Mouse (Mus musculus) kidney, postnatal 25 days (tissue): ENCODE data around the gene Galnt15.

Source experiments
- DNase-seq, 2 experiments: peaks; one replicate each; pipeline ENCODE4 v3.0.0; 2021; ENCODE audit warnings: mixed read lengths in 2 of 2

Galnt15 gene

DNA sequence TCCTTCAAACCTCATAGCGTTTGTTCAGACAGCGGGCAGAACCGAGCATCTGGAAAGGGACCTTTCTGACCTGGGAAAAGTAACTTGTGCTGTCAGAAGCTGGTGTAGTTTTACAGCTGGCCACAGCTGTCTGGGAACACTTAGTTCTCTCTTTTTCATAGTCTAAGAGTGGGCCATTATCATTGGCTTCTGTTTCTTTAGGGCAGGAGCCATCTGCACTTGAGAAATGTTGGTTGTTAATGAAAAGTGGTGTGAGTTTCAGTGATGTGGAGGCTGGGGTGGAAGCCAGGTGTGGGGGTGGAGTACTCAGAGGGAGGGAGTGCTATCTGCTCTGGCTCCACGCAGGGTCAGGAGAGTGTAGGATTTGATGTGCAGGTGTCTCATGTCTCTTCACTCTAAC lies 62.3 kb downstream of the Galnt15 start:
- DNase-seq = no peak

DNA sequence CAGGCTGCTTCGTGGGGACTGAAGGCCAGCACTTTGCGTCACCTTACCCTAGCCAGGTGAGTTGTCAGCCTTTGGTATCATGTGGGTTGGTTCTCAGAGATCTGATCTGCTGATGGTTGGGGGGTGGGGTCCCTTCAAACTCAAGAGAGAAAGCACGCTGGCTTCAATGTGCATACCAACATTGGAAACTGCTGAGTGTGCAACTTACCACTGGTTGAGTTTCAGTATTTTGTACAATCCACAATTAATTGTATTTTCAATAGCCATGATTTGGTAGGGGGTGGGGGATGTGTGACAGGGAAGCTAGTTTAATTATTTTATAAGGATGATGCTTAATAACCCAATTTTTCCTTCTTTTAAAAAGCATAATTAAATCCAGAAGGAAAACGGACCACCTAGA lies 62.9 kb downstream of the Galnt15 start:
- DNase-seq = no peak

GRCm38 (mm10) chr14:32093018-32093417 lies 64.2 kb downstream of the Galnt15 start:
- no peak for DNase-seq

DNA sequence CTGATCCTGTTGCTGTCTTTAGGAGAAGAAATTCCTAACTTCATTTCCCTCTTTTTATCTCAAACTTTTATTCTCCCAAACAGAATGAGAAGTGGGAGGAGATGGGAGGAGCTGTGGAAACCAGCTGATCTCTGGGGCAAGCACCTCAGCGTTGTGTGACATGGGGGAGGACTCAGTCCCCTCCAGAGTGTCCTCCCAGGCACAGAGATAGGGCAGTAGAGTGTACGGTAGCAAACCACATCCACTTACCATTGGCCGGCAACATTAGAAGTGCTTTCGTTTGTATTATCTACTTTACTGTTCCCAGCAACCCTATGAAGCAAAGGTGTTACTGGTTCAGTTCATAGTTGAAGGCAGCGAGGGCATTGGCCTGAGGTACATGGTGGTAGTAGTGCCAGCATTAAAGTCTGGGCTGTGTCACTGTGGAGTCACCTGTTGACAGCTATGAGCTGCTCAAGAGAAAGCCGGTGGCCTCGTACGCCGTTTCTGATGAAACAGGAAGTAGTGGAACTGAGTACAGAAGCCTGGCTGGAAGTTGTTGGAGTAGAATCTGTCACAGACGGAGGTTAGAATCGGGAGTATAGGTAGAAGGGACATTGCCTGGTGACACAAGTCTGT lies 64.8 kb downstream of the Galnt15 start:
- no peak for DNase-seq

- no peak for DNase-seq
Observed at GRCm38 (mm10) chr14:32095646-32096045, 66.9 kb downstream of the Galnt15 start.

DNA sequence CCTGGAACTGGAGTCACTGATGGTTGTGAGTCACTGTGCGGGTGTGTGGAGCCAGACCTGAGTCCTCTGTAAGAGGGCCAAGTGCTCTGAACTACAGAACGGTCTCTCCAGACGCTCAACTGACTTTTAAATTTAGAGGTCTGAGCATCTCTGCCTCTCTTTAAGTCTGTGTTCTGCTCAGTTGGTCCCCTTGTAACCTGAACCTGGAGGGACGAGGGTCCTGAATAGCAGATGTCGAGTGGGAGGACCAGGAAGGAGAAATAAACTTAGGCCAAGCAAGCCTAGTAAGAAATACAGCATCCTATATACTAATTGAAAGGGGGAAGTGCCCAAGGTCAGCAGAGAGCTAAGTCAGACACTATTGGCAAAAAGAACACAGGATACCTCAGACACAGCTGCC lies 68.0 kb downstream of the Galnt15 start:
- DNase-seq = no peak

DNA sequence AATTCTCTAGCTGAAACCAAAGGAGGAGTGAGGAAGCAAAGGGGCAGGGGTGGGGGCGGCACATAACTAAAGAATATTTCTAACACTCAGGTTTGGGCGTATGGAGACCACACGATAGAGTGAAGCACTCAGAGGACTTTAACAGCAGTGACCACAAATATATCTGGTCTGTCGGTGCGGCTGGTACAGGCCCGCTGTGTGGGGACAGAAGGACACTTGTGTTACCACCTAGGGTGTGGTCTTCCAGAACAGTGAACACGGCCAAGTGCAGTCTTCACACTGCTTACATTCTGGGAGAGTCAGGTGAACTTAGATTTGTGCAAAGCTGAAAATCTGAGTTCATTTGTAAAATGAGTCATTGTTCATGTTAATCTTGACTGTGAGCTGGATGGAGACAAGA lies 68.9 kb downstream of the Galnt15 start:
- no peak for DNase-seq

- no peak for DNase-seq
Observed at GRCm38 (mm10) chr14:32098951-32099350, 70.2 kb downstream of the Galnt15 start.

DNA sequence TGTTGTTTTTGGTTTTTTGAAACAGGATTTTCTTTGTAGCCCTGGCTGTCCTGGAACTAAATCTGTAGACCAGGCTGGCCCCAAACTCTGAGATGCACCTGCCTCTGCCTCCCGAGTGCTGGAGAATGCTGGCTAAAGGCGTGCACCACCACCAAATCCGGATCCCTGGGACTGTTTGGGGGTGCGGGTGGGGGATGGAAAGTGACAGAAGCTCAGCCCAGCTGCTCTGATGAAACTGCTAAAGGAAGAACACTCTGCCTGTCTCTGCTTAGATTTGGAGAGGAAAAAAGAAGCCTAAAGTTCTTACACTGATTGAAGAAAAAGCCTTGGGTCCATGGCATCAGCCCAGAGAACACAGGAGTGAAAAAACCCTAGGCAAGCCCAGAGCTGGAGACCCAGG lies 74.8 kb downstream of the Galnt15 start:
- DNase-seq = no peak

DNA sequence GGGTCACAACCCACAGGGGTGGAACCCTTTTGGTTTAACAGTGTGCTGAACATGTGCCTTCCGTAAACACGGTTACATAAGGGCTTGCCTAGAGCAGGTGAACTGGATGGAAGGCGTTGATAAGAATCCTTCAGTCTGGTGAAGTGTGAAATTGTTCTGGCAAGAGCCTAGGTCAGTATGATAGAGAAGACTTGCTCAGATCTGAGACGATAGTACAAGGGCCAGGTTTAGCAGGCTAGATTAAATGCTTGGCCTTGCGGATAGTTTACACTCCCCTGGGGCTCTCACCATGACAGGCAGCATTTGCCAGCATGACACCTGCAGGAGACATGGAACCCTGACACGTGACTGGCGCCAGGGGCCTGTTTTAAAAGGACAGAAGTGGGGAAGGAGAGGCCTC lies 76.9 kb downstream of the Galnt15 start:
- peak in 1 of 2 experiments; percentile 56 for DNase-seq

DNA sequence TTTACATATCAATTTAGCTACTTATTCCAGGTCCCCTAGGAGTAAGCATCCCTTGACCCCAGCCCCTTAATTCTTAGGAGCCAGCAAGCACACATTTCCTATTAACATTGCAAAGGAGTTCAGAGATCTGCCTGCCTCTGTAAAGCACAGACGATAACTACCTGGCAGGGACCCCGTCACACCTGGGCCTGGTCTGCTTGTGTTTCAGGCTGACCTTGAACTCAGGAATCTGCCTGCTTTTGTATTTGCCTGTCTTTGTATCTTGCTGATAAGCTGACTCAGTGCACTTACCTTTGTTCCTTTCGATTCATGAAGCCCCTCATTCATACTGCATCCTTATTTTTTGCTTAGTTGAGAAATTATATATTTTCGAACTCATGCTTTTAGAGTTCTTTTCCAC lies 78.1 kb downstream of the Galnt15 start:
- DNase-seq = peak in 1 of 2 experiments; percentile 11
